Mouse (Mus musculus) intestine, postnatal 0 days (tissue): ENCODE results near the gene Pabpn1. TPM values are rescaled to one million over a fixed set of nuclear protein-coding genes. Genes with fewer than 3 reads are reported as not detected.
A peak's percentile ranks its signal among the peaks of the same experiment; 100 is the strongest.

Experiments
- ATAC-seq: fragments of 200-750 bp; cut with Nextera tagmentation; 2 replicates; pipeline ENCODE4 v1.8.0; 2017; ENCODE audit warnings: mild to moderate bottlenecking, moderate TSS enrichment, moderate library complexity
- H3K27ac ChIP-seq: fragments of 300-500 bp; sonication (generic); 2 replicates; pipeline ENCODE4 v1.5.1; 2014; ENCODE audit warnings: mild to moderate bottlenecking, low read depth, low read length, moderate library complexity
- H3K27me3 ChIP-seq: fragments of 300-500 bp; sonication (generic); replicated peaks from 2 replicates; pipeline ENCODE4 v1.6.1; 2014; ENCODE audit warnings: low read length, mixed read lengths; ENCODE audit not compliant: control insufficient read depth, insufficient read depth
- H3K36me3 ChIP-seq: fragments of 300-500 bp; sonication (generic); 2 replicates; pipeline ENCODE4 v1.6.1; 2014; ENCODE audit warnings: mild to moderate bottlenecking, moderate library complexity; ENCODE audit not compliant: control insufficient read depth, insufficient read depth
- H3K4me1 ChIP-seq: fragments of 300-500 bp; sonication (generic); replicated peaks from 2 replicates; pipeline ENCODE4 v1.6.1; 2014; ENCODE audit warnings: antibody characterized with exemption, low read length, mixed read lengths; ENCODE audit not compliant: control insufficient read depth, insufficient read depth
- H3K4me2 ChIP-seq: fragments of 300-500 bp; sonication (generic); replicated peaks from 2 replicates; pipeline ENCODE4 v1.6.1; 2014; ENCODE audit warnings: low read depth, mild to moderate bottlenecking, moderate library complexity
- H3K4me3 ChIP-seq: fragments of 300-500 bp; sonication (generic); 2 replicates; pipeline ENCODE4 v1.5.1; 2014; ENCODE audit warnings: low read depth, low read length
- H3K9ac ChIP-seq: fragments of 300-500 bp; sonication (generic); 2 replicates; pipeline ENCODE4 v1.6.1; 2014; ENCODE audit warnings: mild to moderate bottlenecking, low read depth, low read length
- H3K9me3 ChIP-seq: fragments of 300-500 bp; sonication (generic); 2 replicates; pipeline ENCODE4 v1.6.1; 2016; ENCODE audit warnings: mixed run types; ENCODE audit not compliant: control insufficient read depth
- CTCF ChIP-seq: sonication (generic); IDR thresholded peaks from 2 replicates; pipeline ENCODE4 v1.5.1; 2016; ENCODE audit warnings: low read depth, mild to moderate bottlenecking, control low read depth, antibody characterized with exemption, moderate library complexity
- WGBS: fragments of 180-500 bp; shearing (Covaris S2); extraction: QIAGEN DNeasy Blood & Tissue Kit; methylation state at CpG from one replicate; pipeline ENCODE4 v1.1.7; 2014; 5-methylcytosine and 5-hydroxymethylcytosine counted together
- polyA plus RNA-seq: library from polyadenylated mRNA; unstranded; fragments of >200 nt; fragmentation: Nextera tagmentation; extraction: Ambion mirVana; gene quantifications from 2 replicates; pipeline ENCODE4 v1.2.1, GENCODE M21; 2015

The Pabpn1 gene
- polyA plus RNA-seq, 1 experiment from 2014 or later = 60.9 TPM

GRCm38 (mm10) chr14:54937361-54938182 lies 45.3 kb downstream of the Pabpn1 start:
- H3K9me3 ChIP-seq = no peaks in the 10 kb centered on the region
- 93% methylated on average over 16 of the region's 16 CpGs for WGBS
- no peak for TF ChIP-seq CTCF
- H3K36me3 ChIP-seq = no peaks in the 10 kb centered on the region
- no peaks in the 10 kb centered on the region for H3K4me1 ChIP-seq
- no peak overlapping the region for H3K9ac ChIP-seq
- H3K4me3 ChIP-seq = no peak overlapping the region
- ATAC-seq = no peak
- H3K27ac ChIP-seq = no peak overlapping the region
- 0 out of 2 replicates have a peak, but pooled peaks cover 3% of the 10 kb centered on the region for H3K27me3 ChIP-seq
- H3K4me2 ChIP-seq = no peak overlapping the region

GRCm38 (mm10) chr14:54938431-54939219 lies 46.3 kb downstream of the Pabpn1 start:
- Histone ChIP-seq H3K9me3 (no peaks in the 10 kb centered on the region), H3K36me3 (no peaks in the 10 kb centered on the region), H3K27me3 (0 out of 2 replicates have a peak, but pooled peaks cover 3% of the 10 kb centered on the region), H3K4me1 (no peaks in the 10 kb centered on the region), H3K4me3 (no peak overlapping the region), H3K4me2 (no peak overlapping the region), H3K9ac (no peak overlapping the region), H3K27ac (no peak overlapping the region)
- 83% methylated on average over 15 of the region's 15 CpGs for WGBS
- no peak for TF ChIP-seq CTCF
- no peak for ATAC-seq

GRCm38 (mm10) chr14:54939434-54940175 lies 47.3 kb downstream of the Pabpn1 start:
- 0 out of 2 replicates have a peak, but pooled peaks cover 3% of the 10 kb centered on the region for H3K27me3 ChIP-seq
- no peaks in the 10 kb centered on the region for H3K4me1 ChIP-seq
- H3K9ac ChIP-seq = no peak overlapping the region
- no peak overlapping the region for H3K4me2 ChIP-seq
- H3K36me3 ChIP-seq = no peaks in the 10 kb centered on the region
- 49% methylated on average over 12 of the region's 12 CpGs for WGBS
- H3K4me3 ChIP-seq = no peak overlapping the region
- TF ChIP-seq CTCF = peak; percentile 93
- no peaks in the 10 kb centered on the region for H3K9me3 ChIP-seq
- H3K27ac ChIP-seq = no peak overlapping the region
- peak; percentile 60; the same call in 1 of the 2 replicates for ATAC-seq

- Histone ChIP-seq H3K4me2 (no peak overlapping the region), H3K4me1 (no peaks in the 10 kb centered on the region), H3K27me3 (no peaks in the 10 kb centered on the region), H3K9me3 (no peaks in the 10 kb centered on the region), H3K36me3 (no peaks in the 10 kb centered on the region), H3K27ac (no peak overlapping the region), H3K4me3 (no peak overlapping the region), H3K9ac (no peak overlapping the region)
- TF ChIP-seq CTCF = no peak
- no peak for ATAC-seq
- WGBS = 70% methylated on average over 3 of the region's 3 CpGs
Observed at GRCm38 (mm10) chr14:54940176-54940530, 47.9 kb downstream of the Pabpn1 start.

GRCm38 (mm10) chr14:54941024-54941978 lies 49.0 kb downstream of the Pabpn1 start:
- Histone ChIP-seq H3K27ac (no peak overlapping the region), H3K4me3 (no peak overlapping the region), H3K9ac (no peak overlapping the region), H3K27me3 (no peaks in the 10 kb centered on the region), H3K4me2 (no peak overlapping the region), H3K4me1 (no peaks in the 10 kb centered on the region), H3K9me3 (no peaks in the 10 kb centered on the region), H3K36me3 (no peaks in the 10 kb centered on the region)
- no peak for TF ChIP-seq CTCF
- no peak for ATAC-seq
- WGBS = 60% methylated on average over 13 of the region's 13 CpGs
